Mouse (Mus musculus): ENCODE data around the gene Rnpc3. TPM values are rescaled to one million over a fixed set of nuclear protein-coding genes. Genes with fewer than 3 reads are reported as not detected.

Gene Rnpc3
- total and polyA plus RNA-seq, 3 experiments = 9.3 to 72.2 (median 63.0) TPM

GRCm38 (mm10) chr3:113572158-113572557 lies 57.8 kb downstream of the Rnpc3 start:
- no peak for ATAC-seq (ENCODE audit: extremely low read depth, insufficient number of reproducible peaks, low FRiP score, poor library complexity, severe bottlenecking)
- Histone ChIP-seq H3K27me3 (ENCODE audit: insufficient read depth, low read length) (no peaks in the 10 kb centered on the region), H3K4me1 (ENCODE audit: insufficient read depth, low read depth, low read length) (no peaks in the 10 kb centered on the region), H3K36me3 (replicated peaks) (no peaks in the 10 kb centered on the region), H3K9me3 (replicated peaks) (no peaks in the 10 kb centered on the region), H3K4me3 (ENCODE audit: low read depth, low read length) (no peak overlapping the region)
- TF ChIP-seq POLR2AphosphoS5 (IDR thresholded peaks at IDR 0.05; ENCODE audit: insufficient replicate concordance, low read depth, low read length) (no peak), CTCF (IDR thresholded peaks at IDR 0.05; ENCODE audit: low read depth, low read length) (no peak), TAL1 (conservative IDR thresholded peaks at IDR 0.05; ENCODE audit: low read depth, low read length) (no peak), GATA2 (IDR thresholded peaks at IDR 0.05; ENCODE audit: borderline replicate concordance, low read depth, low read length) (no peak), GATA1 (IDR thresholded peaks at IDR 0.05; ENCODE audit: borderline replicate concordance, low read length) (no peak)
- DNase-seq (ENCODE audit: low spot score) = no peak

Other genes with a start within 250 kb of the Rnpc3 start
- gene Amy2a1, start 97.7 kb downstream of the Rnpc3 start, total RNA-seq (2014; fragmentation: Nextera tagmentation) = not detected in 2 replicates
- not detected in 2 replicates for gene Amy2a1, start 97.7 kb downstream of the Rnpc3 start, total RNA-seq (2017)
- gene Amy2a1, start 97.7 kb downstream of the Rnpc3 start, polyA plus RNA-seq (2012) = not detected in 2 replicates
- gene Amy1, start 23.4 kb downstream of the Rnpc3 start, total RNA-seq (2014; fragmentation: Nextera tagmentation) = 0.60 and 4.5 TPM in 2 replicates
- 2.3 and 2.7 TPM in 2 replicates for gene Amy1, start 23.4 kb downstream of the Rnpc3 start, total RNA-seq (2017)
- gene Amy1, start 23.4 kb downstream of the Rnpc3 start, polyA plus RNA-seq (2012) = 0.06 and 0.13 TPM in 2 replicates